Mouse (Mus musculus) spleen, embryonic (tissue): ENCODE data around the gene Pxt1.

Source experiments
- CTCF ChIA-PET: fragments of 350-600 bp; sonication (Branson Sonifier 250); formaldehyde crosslinking; loops from one replicate; lab custom pipeline; 2022; lab: Charles Lee

Gene Pxt1

DNA sequence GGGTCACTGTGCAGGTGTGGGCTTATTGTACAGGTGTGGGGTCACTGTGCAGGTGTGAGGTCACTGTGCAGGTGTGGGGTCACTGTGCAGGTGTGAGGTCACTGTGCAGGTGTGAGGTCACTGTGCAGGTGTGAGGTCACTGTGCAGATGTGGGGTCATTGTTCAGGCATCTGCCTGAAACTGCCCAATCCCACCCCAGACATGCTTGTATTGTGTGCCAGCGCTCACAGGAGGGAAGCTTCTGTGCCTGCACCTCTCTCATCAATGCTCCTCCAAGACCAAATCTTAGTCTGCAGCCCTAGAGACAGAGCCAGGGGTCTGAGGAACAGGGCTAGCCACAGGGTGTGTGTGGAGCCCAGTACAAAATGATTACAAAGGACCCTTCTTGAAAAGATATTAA, 27.1 kb downstream of the Pxt1 start:
- CTCF ChIA-PET, result interaction anchor here (0.7 kb wide), 1 partner anchor 301 kb away, joined by 3 read pairs; no protein-coding TSS in a partner anchor

DNA sequence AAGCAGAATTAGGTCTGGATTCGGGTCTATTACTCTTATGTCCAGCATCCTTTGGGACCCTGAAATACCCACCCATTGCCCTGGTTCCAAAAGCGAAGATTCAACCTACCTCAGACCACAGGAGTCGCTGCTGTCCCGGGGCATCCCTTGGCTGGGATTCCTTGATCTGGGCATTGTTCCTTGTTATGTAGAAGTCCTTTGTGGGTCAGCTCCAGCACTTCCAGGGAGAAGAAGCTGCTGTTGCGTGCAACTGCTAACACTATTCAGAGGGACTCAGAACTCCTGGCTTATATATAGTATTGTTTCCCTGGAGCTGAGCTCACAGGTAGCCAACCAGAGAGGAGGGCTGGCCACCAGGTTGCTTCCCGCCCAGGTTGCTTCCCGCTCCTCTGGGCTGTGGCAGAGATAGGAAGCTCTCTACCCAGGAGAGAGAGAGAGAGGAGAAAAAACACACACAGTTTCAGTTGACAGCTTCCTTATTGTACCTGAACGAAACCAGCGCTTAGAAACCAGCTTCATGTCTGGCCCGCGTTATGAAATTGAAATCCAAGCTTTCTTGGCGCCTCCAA, 28.5 kb downstream of the Pxt1 start, which contains the start of gene 4930539E08Rik:
Gene 4930539E08Rik (minus strand): TSS at position 265 of the 569 bp plus-strand sequence.
- CTCF ChIA-PET, result interaction anchor here (0.6 to 0.7 kb wide), 2 partner anchors 113 to 361 kb away, joined by 3 to 4 read pairs; no protein-coding TSS in a partner anchor

DNA sequence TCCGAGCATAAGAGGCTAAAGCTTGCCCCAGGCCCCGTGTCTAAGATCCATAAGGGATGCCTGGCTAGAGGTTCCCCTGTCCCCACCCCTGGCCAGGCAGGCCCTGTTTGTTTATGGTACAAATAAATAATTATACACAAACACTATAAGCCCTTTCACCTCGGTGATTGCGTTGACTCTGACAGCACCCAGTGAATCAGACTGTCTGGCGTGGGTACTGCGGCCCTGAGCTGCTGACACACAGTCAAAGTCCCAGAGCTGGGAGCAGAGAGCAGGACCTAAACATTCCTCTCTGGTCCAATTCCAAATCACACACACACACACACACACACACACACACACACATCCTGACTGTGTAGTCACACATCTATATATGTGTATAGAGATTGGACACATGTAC, 29.7 kb downstream of the Pxt1 start:
- CTCF ChIA-PET, result interaction anchor here (0.6 kb wide), 1 partner anchor 16 kb away, joined by 4 read pairs; no protein-coding TSS in a partner anchor

- CTCF ChIA-PET, result no interaction called here
These were observed 30.4 kb downstream of the Pxt1 start for GRCm38 (mm10) chr17:28913200-28913599.

- CTCF ChIA-PET, result interaction anchor here (0.6 kb wide), 1 partner anchor 164 kb away, joined by 4 read pairs; no protein-coding TSS in a partner anchor
These were observed 33.5 kb downstream of the Pxt1 start for GRCm38 (mm10) chr17:28910139-28910538.

- CTCF ChIA-PET, result no interaction called here
These were observed 34.2 kb downstream of the Pxt1 start for GRCm38 (mm10) chr17:28909252-28909941.

GRCm38 (mm10) chr17:28907959-28908358, 35.7 kb downstream of the Pxt1 start:
- CTCF ChIA-PET, result no interaction called here

GRCm38 (mm10) chr17:28905377-28905916, 38.2 kb downstream of the Pxt1 start:
- CTCF ChIA-PET, result interaction anchor here (0.8 to 1.4 kb wide), 2 partner anchors 10 to 20 kb away, joined by 4 read pairs; no protein-coding TSS in a partner anchor

DNA sequence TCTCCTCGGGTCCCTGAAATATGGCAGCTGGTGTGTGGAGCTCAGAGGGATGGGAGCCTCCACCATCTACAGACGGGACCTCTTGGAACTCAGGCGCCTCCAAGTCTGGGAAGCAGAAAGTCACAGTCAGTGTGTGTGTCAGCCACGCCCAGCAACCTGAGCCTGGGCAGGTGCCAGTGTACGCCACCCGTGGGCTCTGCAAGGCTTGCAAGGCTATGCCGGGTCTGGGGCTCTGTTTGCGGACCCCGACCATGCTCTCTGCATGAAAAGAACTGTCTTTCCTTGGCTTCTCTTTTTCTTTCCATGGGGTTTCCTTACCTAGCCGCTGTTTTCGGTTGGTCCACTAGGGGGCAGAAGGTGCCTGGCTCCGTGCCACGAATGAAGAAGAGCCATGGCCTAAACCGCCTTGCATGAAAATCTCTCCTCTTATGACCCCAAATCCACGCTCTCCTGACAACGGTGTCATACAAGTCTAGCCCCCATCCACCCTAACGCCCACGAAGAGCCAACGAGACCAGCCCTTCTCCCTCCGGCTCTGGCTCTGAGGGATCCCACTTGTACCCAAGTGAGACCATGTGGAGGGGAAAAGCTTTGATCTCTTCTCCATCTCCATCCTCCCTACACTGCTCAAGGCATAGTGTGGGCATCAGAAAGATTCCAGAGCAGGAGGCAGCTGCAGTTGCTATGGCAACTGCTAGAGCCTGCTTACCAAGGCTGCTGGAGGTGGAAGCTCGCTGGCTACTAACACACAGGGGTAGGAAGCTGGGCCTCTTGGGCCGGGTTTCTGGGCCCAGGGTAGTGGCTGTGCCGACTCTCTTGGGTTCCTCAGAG, 38.9 kb downstream of the Pxt1 start:
- CTCF ChIA-PET, result interaction anchor here (0.6 to 1.4 kb wide), 4 partner anchors 9 to 590 kb away, joined by 3 to 9 read pairs (median 4); no protein-coding TSS in a partner anchor

DNA sequence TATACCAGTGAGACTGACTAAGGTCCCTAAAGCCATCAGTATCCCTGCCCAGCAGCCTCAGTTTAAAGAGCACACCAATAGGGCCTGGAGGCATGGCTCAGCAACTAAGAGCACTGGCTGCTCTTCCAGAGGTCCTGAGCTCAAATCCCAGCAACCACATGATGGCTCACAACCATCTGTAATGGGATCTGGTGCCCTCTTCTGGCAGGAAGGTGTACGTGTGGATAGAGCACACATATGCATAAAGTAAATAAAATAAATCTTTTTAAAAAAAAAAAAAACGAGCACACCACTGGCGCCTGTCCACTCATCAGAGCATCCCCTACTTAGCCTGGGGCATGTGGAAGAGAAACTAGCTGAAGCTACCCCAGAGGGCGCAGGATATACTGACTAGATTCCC, 42.1 kb downstream of the Pxt1 start:
- CTCF ChIA-PET, result interaction anchor here (0.8 kb wide), 1 partner anchor 695 kb away, joined by 7 read pairs; no protein-coding TSS in a partner anchor

GRCm38 (mm10) chr17:28899427-28899826, 44.2 kb downstream of the Pxt1 start:
- CTCF ChIA-PET, result no interaction called here

GRCm38 (mm10) chr17:28898249-28898648, 45.4 kb downstream of the Pxt1 start:
- CTCF ChIA-PET, result interaction anchor here (0.6 kb wide), 1 partner anchor 618 kb away, joined by 32 read pairs; no protein-coding TSS in a partner anchor

- CTCF ChIA-PET, result interaction anchor here (0.6 kb wide), 1 partner anchor 618 kb away, joined by 32 read pairs; no protein-coding TSS in a partner anchor
These were observed 45.8 kb downstream of the Pxt1 start for GRCm38 (mm10) chr17:28897817-28898216.

- CTCF ChIA-PET, result interaction anchor here (0.9 to 1.7 kb wide), 2 partner anchors 9 to 13 kb away, joined by 4 read pairs; no protein-coding TSS in a partner anchor
These were observed 47.4 kb downstream of the Pxt1 start for GRCm38 (mm10) chr17:28896095-28896780.

- CTCF ChIA-PET, result interaction anchor here (0.9 to 1.7 kb wide), 2 partner anchors 10 to 12 kb away, joined by 4 read pairs; no protein-coding TSS in a partner anchor
These were observed 48.3 kb downstream of the Pxt1 start for GRCm38 (mm10) chr17:28895217-28895875.

DNA sequence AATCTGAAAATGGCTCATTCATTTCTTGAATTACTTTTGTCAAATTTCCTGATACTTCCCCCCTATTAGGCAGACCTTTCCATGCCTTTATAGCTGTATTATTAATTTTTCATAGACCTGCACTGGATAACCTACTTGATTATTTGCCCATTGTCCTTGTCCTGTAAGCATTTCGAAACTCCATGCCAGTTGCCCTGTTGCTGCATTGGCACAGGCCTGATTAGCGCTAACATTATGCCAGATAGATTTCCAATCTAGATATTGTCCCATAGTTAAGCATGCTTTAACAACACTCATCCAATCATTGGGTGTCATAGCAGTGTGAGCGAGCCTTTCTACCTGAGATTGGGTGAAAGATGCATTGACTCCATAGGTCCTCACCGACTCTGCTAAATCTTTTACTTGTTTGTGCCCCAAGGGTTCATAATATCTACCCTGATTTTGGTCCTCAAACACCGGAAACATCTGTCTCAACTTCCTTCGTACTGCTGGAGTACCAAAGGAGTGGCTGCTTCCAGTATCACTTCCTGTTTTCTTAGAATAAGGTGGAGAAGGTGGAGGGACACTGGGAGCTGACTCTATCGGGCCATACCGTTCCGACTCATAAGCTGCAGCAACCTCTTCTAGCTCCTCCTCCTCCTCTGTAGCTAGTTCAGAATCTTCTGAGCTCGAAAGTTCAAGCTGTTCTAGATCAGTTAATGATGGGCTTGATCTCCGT, 49.4 kb downstream of the Pxt1 start:
- CTCF ChIA-PET, result no interaction called here

DNA sequence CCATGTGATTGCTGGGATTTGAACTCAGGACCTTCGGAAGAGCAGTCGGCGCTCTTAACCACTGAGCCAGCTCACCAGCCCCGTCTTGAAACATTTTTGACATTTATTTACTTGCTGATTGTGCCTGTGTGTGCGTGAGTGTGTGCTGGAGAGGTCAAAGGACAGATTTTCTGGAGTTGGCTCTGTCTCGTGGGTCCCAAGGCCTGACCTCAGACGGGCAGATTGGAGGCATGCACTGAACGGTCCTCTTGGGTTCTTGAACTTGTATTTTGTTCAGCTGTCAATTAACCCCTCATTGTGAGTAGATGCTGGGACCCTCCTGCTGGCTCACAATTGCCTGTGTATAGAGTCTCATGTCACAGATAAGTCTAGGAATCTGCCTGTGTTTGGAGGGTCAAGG, 57.4 kb downstream of the Pxt1 start:
- CTCF ChIA-PET, result no interaction called here

DNA sequence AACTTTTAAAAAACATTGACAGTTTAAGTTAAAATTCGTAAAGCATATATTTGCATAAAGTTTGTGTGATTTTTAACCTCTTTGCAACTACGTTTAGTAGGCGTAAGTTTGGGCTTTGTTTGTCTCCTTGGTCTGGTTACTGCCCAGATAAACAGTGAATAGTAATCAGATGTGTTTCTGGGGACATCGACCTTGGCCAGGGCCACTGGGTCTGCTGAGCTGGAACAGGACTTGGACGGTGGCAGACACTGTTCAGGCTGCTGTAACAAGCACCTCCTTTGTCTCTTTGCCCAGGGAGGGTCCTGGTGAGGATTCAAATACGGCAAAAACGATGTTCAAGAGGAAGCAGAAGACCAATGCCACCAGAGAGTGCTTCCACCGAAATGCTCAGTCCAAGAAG, 58.4 kb downstream of the Pxt1 start:
- CTCF ChIA-PET, result interaction anchor here (0.6 kb wide), 1 partner anchor 129 kb away, joined by 8 read pairs; no protein-coding TSS in a partner anchor
